Mouse (Mus musculus): ENCODE results near the gene Depdc1b. TPM values are rescaled to one million over a fixed set of nuclear protein-coding genes. Genes with fewer than 3 reads are reported as not detected.

Gene Depdc1b
- polyA plus RNA-seq, 1 experiment from 2014 or later = 1.8 TPM

- no peak overlapping the region for H3K9ac ChIP-seq
- ATAC-seq (replicated peaks) = no peak
- WGBS = 75% methylated on average over 2 of the region's 2 CpGs
- no peaks in the 10 kb centered on the region for H3K36me3 ChIP-seq (replicated peaks)
- no peak overlapping the region for H3K27ac ChIP-seq
- H3K27me3 ChIP-seq (replicated peaks) = no peaks in the 10 kb centered on the region
- no peaks in the 10 kb centered on the region for H3K9me3 ChIP-seq
- H3K4me1 ChIP-seq = no peaks in the 10 kb centered on the region
- H3K4me2 ChIP-seq = no peak overlapping the region
- no peak overlapping the region for H3K4me3 ChIP-seq
Measured at GRCm38 (mm10) chr13:108429623-108430022, 113.5 kb downstream of the Depdc1b start.

GRCm38 (mm10) chr13:108431776-108432175 is 115.6 kb downstream of the Depdc1b start:
- whole genome bisulfite sequencing = 96% methylated on average over 3 of the region's 3 CpGs
- no peak overlapping the region for H3K4me2 ChIP-seq
- H3K9ac ChIP-seq = no peak overlapping the region
- no peaks in the 10 kb centered on the region for H3K27me3 ChIP-seq (replicated peaks)
- H3K4me1 ChIP-seq = no peaks in the 10 kb centered on the region
- no peak overlapping the region for H3K27ac ChIP-seq
- no peaks in the 10 kb centered on the region for H3K9me3 ChIP-seq
- ATAC-seq (replicated peaks) = no peak
- no peak overlapping the region for H3K4me3 ChIP-seq
- no peaks in the 10 kb centered on the region for H3K36me3 ChIP-seq (replicated peaks)

- no peak for ATAC-seq (replicated peaks)
- no peak overlapping the region for H3K9ac ChIP-seq
- no peaks in the 10 kb centered on the region for H3K36me3 ChIP-seq (replicated peaks)
- H3K4me1 ChIP-seq = no peaks in the 10 kb centered on the region
- no peaks in the 10 kb centered on the region for H3K27me3 ChIP-seq (replicated peaks)
- H3K4me3 ChIP-seq = no peak overlapping the region
- no peak overlapping the region for H3K4me2 ChIP-seq
- H3K27ac ChIP-seq = no peak overlapping the region
- H3K9me3 ChIP-seq = no peaks in the 10 kb centered on the region
Measured at GRCm38 (mm10) chr13:108435687-108436086, 119.6 kb downstream of the Depdc1b start.

- H3K27ac ChIP-seq = no peak overlapping the region
- H3K36me3 ChIP-seq (replicated peaks) = no peaks in the 10 kb centered on the region
- no peak for ATAC-seq (replicated peaks)
- 91% methylated on average over 2 of the region's 2 CpGs for WGBS
- H3K4me3 ChIP-seq = no peak overlapping the region
- H3K9me3 ChIP-seq = no peaks in the 10 kb centered on the region
- H3K9ac ChIP-seq = no peak overlapping the region
- no peak overlapping the region for H3K4me2 ChIP-seq
- no peaks in the 10 kb centered on the region for H3K4me1 ChIP-seq
- no peaks in the 10 kb centered on the region for H3K27me3 ChIP-seq (replicated peaks)
Measured at GRCm38 (mm10) chr13:108437424-108437823, 121.3 kb downstream of the Depdc1b start.

GRCm38 (mm10) chr13:108439012-108439411 is 122.9 kb downstream of the Depdc1b start:
- Histone ChIP-seq H3K4me3 (no peak overlapping the region), H3K27me3 (replicated peaks) (no peaks in the 10 kb centered on the region), H3K27ac (no peak overlapping the region), H3K4me2 (no peak overlapping the region), H3K9me3 (no peaks in the 10 kb centered on the region), H3K4me1 (no peaks in the 10 kb centered on the region), H3K9ac (no peak overlapping the region), H3K36me3 (replicated peaks) (no peaks in the 10 kb centered on the region)
- 81% methylated on average over 1 of the region's 1 CpGs for WGBS
- no peak for ATAC-seq (replicated peaks)

GRCm38 (mm10) chr13:108448348-108448931 is 132.3 kb downstream of the Depdc1b start:
- H3K4me3 ChIP-seq = no peak overlapping the region
- no peaks in the 10 kb centered on the region for H3K27me3 ChIP-seq (replicated peaks)
- H3K9ac ChIP-seq = no peak overlapping the region
- no peaks in the 10 kb centered on the region for H3K4me1 ChIP-seq
- H3K9me3 ChIP-seq = no peaks in the 10 kb centered on the region
- no peak for ATAC-seq (replicated peaks)
- WGBS = 80% methylated on average over 11 of the region's 11 CpGs
- H3K27ac ChIP-seq = no peak overlapping the region
- H3K36me3 ChIP-seq (replicated peaks) = no peaks in the 10 kb centered on the region
- no peak overlapping the region for H3K4me2 ChIP-seq

- Histone ChIP-seq H3K9ac (no peak within 1 kb of the TSS), H3K4me1 (no peaks in the 10 kb centered on the region), H3K9me3 (no peaks in the 10 kb centered on the region), H3K36me3 (replicated peaks) (no peaks in the 10 kb centered on the region), H3K4me2 (no peak within 1 kb of the TSS), H3K27ac (no peak within 1 kb of the TSS), H3K27me3 (replicated peaks) (no peaks in the 10 kb centered on the region), H3K4me3 (no peak within 1 kb of the TSS)
- 54% methylated on average over 10 of the region's 10 CpGs for WGBS
- ATAC-seq (replicated peaks) = no peak
Measured at GRCm38 (mm10) chr13:108449116-108450097, 133.3 kb downstream of the Depdc1b start, which contains the start of gene Pde4d. Pde4d (plus strand) TSS chr13:108449948.

GRCm38 (mm10) chr13:108451122-108451521 is 135.0 kb downstream of the Depdc1b start:
- no peak overlapping the region for H3K4me3 ChIP-seq
- WGBS = 89% methylated on average over 2 of the region's 2 CpGs
- H3K4me2 ChIP-seq = no peak overlapping the region
- H3K4me1 ChIP-seq = no peaks in the 10 kb centered on the region
- H3K9ac ChIP-seq = no peak overlapping the region
- no peaks in the 10 kb centered on the region for H3K9me3 ChIP-seq
- no peak overlapping the region for H3K27ac ChIP-seq
- no peak for ATAC-seq (replicated peaks)
- no peaks in the 10 kb centered on the region for H3K27me3 ChIP-seq (replicated peaks)
- no peaks in the 10 kb centered on the region for H3K36me3 ChIP-seq (replicated peaks)

- no peaks in the 10 kb centered on the region for H3K27me3 ChIP-seq (replicated peaks)
- no peaks in the 10 kb centered on the region for H3K4me1 ChIP-seq
- H3K4me3 ChIP-seq = no peak overlapping the region
- 77% methylated on average over 6 of the region's 6 CpGs for WGBS
- H3K9ac ChIP-seq = no peak overlapping the region
- no peaks in the 10 kb centered on the region for H3K36me3 ChIP-seq (replicated peaks)
- no peaks in the 10 kb centered on the region for H3K9me3 ChIP-seq
- ATAC-seq (replicated peaks) = no peak
- H3K27ac ChIP-seq = no peak overlapping the region
- H3K4me2 ChIP-seq = no peak overlapping the region
Measured at GRCm38 (mm10) chr13:108453064-108453919, 137.2 kb downstream of the Depdc1b start.

Other genes with a start within 250 kb of the Depdc1b start
- 65.8 and 66.0 TPM in 2 replicates for gene Ndufaf2, start 157.7 kb upstream of the Depdc1b start, polyA plus RNA-seq (2015; fragmentation: Nextera tagmentation; extraction: Ambion mirVana)
- gene Ercc8, start 157.6 kb upstream of the Depdc1b start, polyA plus RNA-seq (2015; fragmentation: Nextera tagmentation; extraction: Ambion mirVana) = 33.7 and 36.1 TPM in 2 replicates
- gene Elovl7, start 101.9 kb upstream of the Depdc1b start, polyA plus RNA-seq (2015; fragmentation: Nextera tagmentation; extraction: Ambion mirVana) = 1.6 TPM in 2 replicates
- 24.0 and 27.1 TPM in 2 replicates for gene Pde4d, start 133.6 kb downstream of the Depdc1b start, polyA plus RNA-seq (2015; fragmentation: Nextera tagmentation; extraction: Ambion mirVana)

Data from midbrain, embryonic 15.5 days (tissue).